Mouse (Mus musculus): ENCODE measurements around the gene Gucy1b2.

Gene Gucy1b2

GRCm38 (mm10) chr14:62361263-62361980 lies 94.7 kb downstream of the Gucy1b2 start:
- no peak for DNase-seq

GRCm38 (mm10) chr14:62355201-62355600 lies 100.9 kb downstream of the Gucy1b2 start:
- no peak for DNase-seq

- DNase-seq: no peak
These were observed 102.3 kb downstream of the Gucy1b2 start for GRCm38 (mm10) chr14:62353793-62354192.

GRCm38 (mm10) chr14:62353372-62353771 lies 102.7 kb downstream of the Gucy1b2 start:
- DNase-seq: no peak

GRCm38 (mm10) chr14:62350890-62351289 lies 105.2 kb downstream of the Gucy1b2 start:
- DNase-seq: no peak

GRCm38 (mm10) chr14:62350186-62350585 lies 105.9 kb downstream of the Gucy1b2 start:
- DNase-seq: no peak

GRCm38 (mm10) chr14:62349786-62350185 lies 106.3 kb downstream of the Gucy1b2 start:
- no peak for DNase-seq

GRCm38 (mm10) chr14:62347103-62347502 lies 109.0 kb downstream of the Gucy1b2 start:
- DNase-seq: no peak

GRCm38 (mm10) chr14:62346570-62346969 lies 109.5 kb downstream of the Gucy1b2 start:
- DNase-seq: no peak
